In genomic region chr9:20643781-20644180, GRCm38 (mm10) we compare ENCODE assay signal across 8 mouse cellular contexts. TPM values are rescaled to one million over a fixed set of nuclear protein-coding genes. Genes with fewer than 3 reads are reported as not detected.
DNase-seq lines count a peak whose midpoint lies in the region; ATAC-seq and TF ChIP-seq lines count a peak whose summit lies in the region.

No protein-coding gene starts in this region.

- H3K27ac ChIP-seq in left cerebral cortex, adult 2 months: peak overlapping the region; percentile 84; the same call in 1 of the 2 replicates
- peak overlapping the region; percentile 89 for H3K27ac ChIP-seq in hindbrain, embryonic 14.5 days
- H3K27ac ChIP-seq in midbrain, embryonic 15.5 days: peak overlapping the region; percentile 86

- peaks cover 38% of the 10 kb centered on the region for H3K36me3 ChIP-seq in hindbrain, embryonic 14.5 days (replicated peaks; ENCODE audit: control insufficient read depth, insufficient read depth)
- 0 out of 2 replicates have a peak, but pooled peaks cover 7% of the 10 kb centered on the region for H3K36me3 ChIP-seq in midbrain, embryonic 15.5 days (replicated peaks)

- H3K4me2 ChIP-seq in hindbrain, embryonic 14.5 days (replicated peaks): peak overlapping the region; percentile 98
- peak overlapping the region; percentile 96 for H3K4me2 ChIP-seq in midbrain, embryonic 15.5 days

- H3K4me3 ChIP-seq in left cerebral cortex, adult 2 months: peak overlapping the region; percentile 95
- H3K4me3 ChIP-seq in hindbrain, embryonic 14.5 days (replicated peaks; ENCODE audit: low read length): peak overlapping the region; percentile 79
- H3K4me3 ChIP-seq in midbrain, embryonic 15.5 days: peak overlapping the region; percentile 92

- peaks cover 23% of the 10 kb centered on the region for H3K4me1 ChIP-seq in hindbrain, embryonic 14.5 days (replicated peaks; ENCODE audit: control insufficient read depth, insufficient read depth, low read length)
- peaks cover 50% of the 10 kb centered on the region for H3K4me1 ChIP-seq in midbrain, embryonic 15.5 days

- no peaks in the 10 kb centered on the region for H3K27me3 ChIP-seq in hindbrain, embryonic 14.5 days (ENCODE audit: control insufficient read depth, insufficient read depth, low read length)
- H3K27me3 ChIP-seq in midbrain, embryonic 15.5 days (replicated peaks): no peaks in the 10 kb centered on the region

- TF ChIP-seq CTCF in left cerebral cortex, adult 2 months (IDR thresholded peaks at IDR 0.05): no peak

- ATAC-seq in hindbrain, embryonic 14.5 days (ENCODE audit: low FRiP score): no peak
- ATAC-seq in midbrain, embryonic 15.5 days (replicated peaks): no peak

- DNase-seq in left cerebral cortex, adult 2 months (ENCODE audit: extremely low spot score in 1 of 2, low spot score in 2 of 2): no peak
- no peak for DNase-seq in left cerebral cortex, postnatal 4 days
- peak; percentile 36 for DNase-seq in adipocyte (ENCODE audit: low spot score)
- DNase-seq in hindbrain, embryonic 14.5 days (ENCODE audit: low spot score): no peak
- no peak for DNase-seq in cerebellum, adult 11 months
- DNase-seq in frontal cortex, postnatal 14 days (ENCODE audit: low spot score in 2 of 2): no peak
- no peak for DNase-seq in embryo, embryonic 10 days (ENCODE audit: low spot score)

- peak overlapping the region; percentile 84 for H3K9ac ChIP-seq in hindbrain, embryonic 14.5 days
- H3K9ac ChIP-seq in midbrain, embryonic 15.5 days: peak overlapping the region; percentile 75

- intact Hi-C loops in left cerebral cortex, adult 2 months (cut with DNase I): loop anchor here (2.0 to 10.0 kb wide), 2 partner anchors 63 to 149 kb away; partner anchors contain the start of genes Zfp426 and Zfp846
- intact Hi-C loops in left cerebral cortex, postnatal 4 days (cut with DNase I): no loop called here

- no peaks in the 10 kb centered on the region for H3K9me3 ChIP-seq in hindbrain, embryonic 14.5 days (ENCODE audit: control insufficient read depth, low read length)
- H3K9me3 ChIP-seq in midbrain, embryonic 15.5 days: no peaks in the 10 kb centered on the region

- WGBS in hindbrain, embryonic 14.5 days: 12% methylated on average over 13 of the region's 13 CpGs
- 11% methylated on average over 13 of the region's 13 CpGs for WGBS in midbrain, embryonic 15.5 days

RNA-seq across cellular contexts. Expression of gene Fbxl12, which starts 0.8 kb away (rescaled TPM):
- total RNA-seq in left cerebral cortex, adult 2 months (2021): 10 to 100 TPM; 26.4 to 28.6 TPM
- total RNA-seq in left cerebral cortex, postnatal 4 days (2021): 10 to 100 TPM; 21.9 to 25.4 TPM
- polyA plus RNA-seq in hindbrain, embryonic 14.5 days (2014; fragmentation: Nextera tagmentation; extraction: Ambion mirVana): 10.2 and 10.5 TPM in 2 replicates
- polyA plus RNA-seq in midbrain, embryonic 15.5 days (2015; fragmentation: Nextera tagmentation; extraction: Ambion mirVana): 16.0 and 17.8 TPM in 2 replicates

RNA-seq across cellular contexts. Expression of gene Ubl5, which starts 1.1 kb away (rescaled TPM):
- 100 to 1,000 TPM; 289 to 312 TPM for total RNA-seq in left cerebral cortex, adult 2 months (2021)
- total RNA-seq in left cerebral cortex, postnatal 4 days (2021): 100 to 1,000 TPM; 298 to 308 TPM
- polyA plus RNA-seq in hindbrain, embryonic 14.5 days (2014; fragmentation: Nextera tagmentation; extraction: Ambion mirVana): 414 and 480 TPM in 2 replicates
- polyA plus RNA-seq in midbrain, embryonic 15.5 days (2015; fragmentation: Nextera tagmentation; extraction: Ambion mirVana): 411 and 447 TPM in 2 replicates

RNA-seq across cellular contexts. Expression of gene Pin1, which starts 8.1 kb away (rescaled TPM):
- total RNA-seq in left cerebral cortex, adult 2 months (2021): 10 to 100 TPM; 40.0 to 41.5 TPM
- total RNA-seq in left cerebral cortex, postnatal 4 days (2021): 10 to 100 TPM; 27.0 to 28.4 TPM
- 64.5 and 64.6 TPM in 2 replicates for polyA plus RNA-seq in hindbrain, embryonic 14.5 days (2014; fragmentation: Nextera tagmentation; extraction: Ambion mirVana)
- polyA plus RNA-seq in midbrain, embryonic 15.5 days (2015; fragmentation: Nextera tagmentation; extraction: Ambion mirVana): 65.0 and 68.4 TPM in 2 replicates
